8 mouse cellular contexts compared by ENCODE assay signal in the genomic region with DNA sequence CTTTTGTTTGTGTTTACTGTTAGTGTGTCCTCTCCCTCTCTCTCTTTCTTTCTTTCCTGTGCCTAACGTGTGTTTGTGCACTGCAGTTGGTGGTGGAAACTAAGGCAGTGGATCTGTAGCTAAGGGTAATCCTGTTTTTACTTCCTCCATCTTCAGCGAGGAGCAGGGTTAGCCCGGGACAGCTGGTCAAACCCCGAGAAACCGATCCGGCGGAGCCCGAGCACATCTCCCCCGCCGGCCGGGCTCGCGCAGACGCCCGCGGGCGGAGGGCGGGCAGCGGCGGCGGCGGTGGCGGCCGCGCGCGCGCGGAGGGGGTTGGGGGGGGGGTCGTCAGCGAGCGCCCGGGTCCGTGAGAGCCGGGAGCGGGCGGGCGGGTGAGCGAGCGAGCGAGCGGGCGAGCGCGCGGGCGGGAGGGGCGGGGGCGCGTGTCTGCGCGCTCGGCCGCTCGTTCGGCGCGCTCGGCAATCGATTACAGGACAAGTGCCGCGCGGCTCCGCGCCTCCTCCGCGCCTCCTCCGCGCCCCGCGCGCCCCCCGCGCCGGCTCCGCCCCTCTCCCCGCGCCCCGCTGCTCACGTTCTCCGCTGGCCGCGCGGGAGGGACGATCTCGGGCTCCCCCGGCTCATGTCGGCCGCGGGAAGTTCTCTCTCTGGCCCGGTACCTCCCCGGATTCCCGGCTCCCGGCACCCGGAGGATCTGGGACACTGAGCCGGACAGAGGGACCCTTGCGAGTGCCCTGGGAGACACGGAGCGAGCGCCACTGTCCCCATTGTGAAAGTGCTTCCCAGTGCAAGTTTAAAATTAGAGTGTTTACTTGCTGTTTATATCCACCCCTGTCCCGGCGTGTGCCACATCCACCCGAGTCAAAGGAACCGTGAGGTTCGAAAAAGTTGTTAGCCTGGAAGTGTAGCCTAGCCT. TPM values are rescaled to one million over a fixed set of nuclear protein-coding genes. Genes with fewer than 3 reads are reported as not detected.
A peak's percentile ranks its signal among the peaks of the same experiment; 100 is the strongest.
DNase-seq lines count a peak whose midpoint lies in the region; ATAC-seq and TF ChIP-seq lines count a peak whose summit lies in the region.

A gene (minus strand): TSS at position 170 of the 916 bp plus-strand sequence.

- H3K9ac ChIP-seq in hindbrain, postnatal 0 days (replicated peaks; ENCODE audit: low read length) = peak within 1 kb of the TSS; percentile 53

- H3K4me3 ChIP-seq in cortical plate, adult 2 months (ENCODE audit: insufficient read depth, low read length) = peak within 1 kb of the TSS; percentile 72
- H3K4me3 ChIP-seq in hindbrain, postnatal 0 days (ENCODE audit: low read length) = peak within 1 kb of the TSS; percentile 64

- peak; percentile 97 for ATAC-seq in hindbrain, postnatal 0 days

- H3K27me3 ChIP-seq in hindbrain, postnatal 0 days (ENCODE audit: insufficient read depth, low read length) = no peaks in the 10 kb centered on the region

- no peak for TF ChIP-seq CTCF in cortical plate, adult 2 months (IDR thresholded peaks at IDR 0.05; ENCODE audit: extremely low read depth, insufficient read depth, low read length)
- no peak for TF ChIP-seq CTCF in hindbrain, postnatal 0 days (IDR thresholded peaks at IDR 0.05; ENCODE audit: low read depth)

- H3K36me3 ChIP-seq in hindbrain, postnatal 0 days (ENCODE audit: insufficient read depth, low read length) = no peaks in the 10 kb centered on the region

- H3K9me3 ChIP-seq in hindbrain, postnatal 0 days (ENCODE audit: low read length) = no peaks in the 10 kb centered on the region

- no peaks in the 10 kb centered on the region; the same call in 1 of the 2 replicates for H3K4me1 ChIP-seq in cortical plate, adult 2 months (ENCODE audit: control insufficient read depth, insufficient read depth, low read length)
- 0 out of 2 replicates have a peak, but pooled peaks cover 3% of the 10 kb centered on the region for H3K4me1 ChIP-seq in hindbrain, postnatal 0 days (ENCODE audit: insufficient read depth, low read length)

- peak; percentile 85 for DNase-seq in ZHBTc4 (ENCODE audit: low read depth, low spot score)
- DNase-seq in gastrocnemius, adult 8-10 months (ENCODE audit: low spot score in 2 of 2) = peak; percentile 59 to 73
- DNase-seq in hindbrain, postnatal 0 days (ENCODE audit: low spot score) = peak; percentile 95
- DNase-seq in left cerebral cortex, adult 18-20 months (ENCODE audit: low spot score in 2 of 2) = peak; percentile 54 to 70
- DNase-seq in lung, postnatal 4 days = peak; percentile 75 to 83
- peak; percentile 94 for DNase-seq in retina, postnatal 1 day
- DNase-seq in thymus, postnatal 36 days = peak; percentile 77 to 80

- peak within 1 kb of the TSS; percentile 80 for H3K27ac ChIP-seq in cortical plate, adult 2 months (ENCODE audit: insufficient read depth, low read length)
- peak within 1 kb of the TSS; percentile 72 for H3K27ac ChIP-seq in hindbrain, postnatal 0 days

- WGBS in hindbrain, postnatal 0 days = under 1% methylated on average over 84 of the region's 105 CpGs

- 0 out of 2 replicates have a peak, but pooled peaks have one; percentile 11 for TF ChIP-seq POLR2A in cortical plate, adult 2 months (IDR thresholded peaks at IDR 0.05; ENCODE audit: extremely low read depth, insufficient read depth, low read length)

- peak within 1 kb of the TSS; percentile 90 for H3K4me2 ChIP-seq in hindbrain, postnatal 0 days (ENCODE audit: low read depth, low read length)

RNA-seq across cellular contexts. Expression of the gene that starts here (rescaled TPM):
- polyA plus RNA-seq in cortical plate, adult 2 months (2012; rRNA removed) = 1.4 and 1.5 TPM in 2 replicates
- total RNA-seq in gastrocnemius, adult 8-10 months (2022) = 10 to 100 TPM; 16.9 to 23.0 (median 20.5) TPM
- total RNA-seq in hindbrain, postnatal 0 days (2014; rRNA removed) = 3.3 and 4.0 TPM in 2 replicates
- polyA plus RNA-seq in hindbrain, postnatal 0 days (2015; fragmentation: Nextera tagmentation; extraction: Ambion mirVana) = 0.94 and 1.8 TPM in 2 replicates
- 1 to 10 TPM; 4.3 to 6.3 TPM for total RNA-seq in left cerebral cortex, adult 18-20 months (2021)

Comparison
In these comparisons a context has a peak if more than half of its experiments do, and no peak if none do; other contexts are left out.
1. Peak in every context shown above with its lines: DNase-seq, ATAC-seq, H3K4me3 ChIP-seq and H3K27ac ChIP-seq.